29 mouse cellular contexts compared by ENCODE assay signal in genomic region chr4:134560699-134561098, GRCm38 (mm10). TPM values are rescaled to one million over a fixed set of nuclear protein-coding genes. Genes with fewer than 3 reads are reported as not detected.
"Had no signal": no experiment of that assay in that cellular context is flagged by ENCODE, and none has a peak within 500 bp of the region (broad histone marks: within the 10 kb centered on the region; RNA-seq: fewer than 3 reads in every experiment).

No protein-coding gene starts in this region.

- H3K27me3 ChIP-seq: heart, embryonic 13.5 days; heart, embryonic 15.5 days; hindbrain, embryonic 13.5 days; hindbrain, embryonic 15.5 days; kidney, embryonic 15.5 days; limb, embryonic 12.5 days; liver, embryonic 13.5 days; liver, embryonic 15.5 days had no signal

- H3K4me3 ChIP-seq: heart, adult 2 months; heart, embryonic 13.5 days; heart, embryonic 15.5 days; hindbrain, embryonic 13.5 days; hindbrain, embryonic 15.5 days; kidney, embryonic 15.5 days; limb, embryonic 10.5 days; limb, embryonic 12.5 days; liver, embryonic 13.5 days; liver, embryonic 15.5 days had no signal

- H3K27ac ChIP-seq: heart, adult 2 months; heart, embryonic 13.5 days; heart, embryonic 15.5 days; hindbrain, embryonic 13.5 days; hindbrain, embryonic 15.5 days; hindbrain, postnatal 0 days; kidney, embryonic 15.5 days; kidney, postnatal 0 days; limb, embryonic 10.5 days; limb, embryonic 12.5 days; liver, embryonic 13.5 days; liver, embryonic 15.5 days had no signal

- H3K9me3 ChIP-seq: heart, embryonic 13.5 days; heart, embryonic 15.5 days; hindbrain, embryonic 13.5 days; hindbrain, embryonic 15.5 days; kidney, embryonic 15.5 days; limb, embryonic 10.5 days; liver, embryonic 15.5 days had no signal

- ATAC-seq: hindbrain, postnatal 0 days; liver, postnatal 0 days had no signal

- H3K9ac ChIP-seq: heart, embryonic 13.5 days; heart, embryonic 15.5 days; hindbrain, embryonic 13.5 days; hindbrain, embryonic 15.5 days; kidney, embryonic 15.5 days; limb, embryonic 12.5 days; liver, embryonic 13.5 days; liver, embryonic 15.5 days; liver, postnatal 0 days had no signal

- H3K4me2 ChIP-seq: heart, embryonic 11.5 days; heart, embryonic 13.5 days; heart, embryonic 15.5 days; hindbrain, embryonic 13.5 days; hindbrain, embryonic 15.5 days; kidney, embryonic 15.5 days; limb, embryonic 12.5 days; liver, embryonic 11.5 days; liver, embryonic 13.5 days; liver, embryonic 15.5 days had no signal

- DNase-seq: gastrocnemius, postnatal 14 days; gastrocnemius, postnatal 36 days; heart, adult 11 months; heart, adult 2 months; heart, postnatal 14 days; heart, postnatal 36 days; kidney, adult 11 months; kidney, adult 2 months; kidney, adult 9 months; kidney, postnatal 14 days; kidney, postnatal 36 days; layer of hippocampus, adult 9-11 months; layer of hippocampus, postnatal 36 days; liver; liver, embryonic 13.5 days; liver, postnatal 0 days had no signal

RNA-seq across cellular contexts. Expression of gene Aunip, which starts 49.9 kb away (rescaled TPM):
- total RNA-seq: gastrocnemius, adult 8-10 months had no signal
- polyA plus RNA-seq: heart, adult 2 months had no signal
